Mouse (Mus musculus) gastrocnemius, adult 2 months (tissue): Measurements from ENCODE around the gene Syt1. TPM values are rescaled to one million over a fixed set of nuclear protein-coding genes. Genes with fewer than 3 reads are reported as not detected.

ENCODE experiments used
- DNase-seq: peaks from one replicate; pipeline ENCODE4 v3.0.0; 2022
- H3K27ac ChIP-seq: fragments of 200-600 bp; 2 replicates; pipeline ENCODE4 v1.8.1; 2022; ENCODE audit warnings: mild to moderate bottlenecking
- H3K4me3 ChIP-seq: fragments of 200-600 bp; 2 replicates; pipeline ENCODE4 v1.8.1; 2022; ENCODE audit warnings: mild to moderate bottlenecking, moderate library complexity
- CTCF ChIP-seq: fragments of 200-600 bp; IDR thresholded peaks from 2 replicates; pipeline ENCODE4 v1.8.1; 2022; ENCODE audit warnings: antibody characterized with exemption, mild to moderate bottlenecking, moderate library complexity
- intact Hi-C: fragments of 180-260 bp; cut with DNase I; formaldehyde crosslinking; loops from one replicate; pipeline ENCODE4 v1.15.1; 2025
- total RNA-seq, 2 experiments: library from RNA; stranded (reverse); gene quantifications; 2 replicates each; pipeline ENCODE4 v1.2.3; 2021

Gene Syt1
- total RNA-seq, 2 experiments from 2014 or later: not detected

- no peak overlapping the region for H3K27ac ChIP-seq
- H3K4me3 ChIP-seq: no peak overlapping the region
- intact Hi-C loops: no loop called here
- TF ChIP-seq CTCF: no peak
- DNase-seq: no peak
Observed at GRCm38 (mm10) chr10:108451516-108451915, 559.3 kb downstream of the Syt1 start.

GRCm38 (mm10) chr10:108450401-108450800 is 560.4 kb downstream of the Syt1 start:
- intact Hi-C loops: no loop called here

GRCm38 (mm10) chr10:108448421-108448820 is 562.4 kb downstream of the Syt1 start:
- DNase-seq: no peak
- Histone ChIP-seq H3K4me3 (no peak overlapping the region), H3K27ac (no peak overlapping the region)
- TF ChIP-seq CTCF: no peak
- intact Hi-C loops: loop anchor here (5.0 to 10.0 kb wide), 4 partner anchors 89 to 644 kb away; partner anchors contain the start of gene Pawr

More at GRCm38 (mm10) chr10:108450401-108450800, 560.4 kb downstream of the Syt1 start:
- no peak for TF ChIP-seq CTCF
- no peak for DNase-seq
- Histone ChIP-seq H3K4me3 (no peak overlapping the region), H3K27ac (no peak overlapping the region)
